Mouse (Mus musculus): ENCODE measurements around the gene Il1rl2.

GRCm38 (mm10) chr1:40279182-40279743 lies 45.1 kb upstream of the Il1rl2 start:
- TF ChIP-seq CTCF (IDR thresholded peaks at IDR 0.05; ENCODE audit: extremely low read depth, insufficient read length, insufficient replicate concordance, low read depth, low read length) (no peak), POLR2A (IDR thresholded peaks at IDR 0.05; ENCODE audit: low read depth, low read length) (no peak)

Measured in small intestine, adult 2 months (tissue).